Mouse (Mus musculus): Measurements from ENCODE around the gene Hectd3.

DNA sequence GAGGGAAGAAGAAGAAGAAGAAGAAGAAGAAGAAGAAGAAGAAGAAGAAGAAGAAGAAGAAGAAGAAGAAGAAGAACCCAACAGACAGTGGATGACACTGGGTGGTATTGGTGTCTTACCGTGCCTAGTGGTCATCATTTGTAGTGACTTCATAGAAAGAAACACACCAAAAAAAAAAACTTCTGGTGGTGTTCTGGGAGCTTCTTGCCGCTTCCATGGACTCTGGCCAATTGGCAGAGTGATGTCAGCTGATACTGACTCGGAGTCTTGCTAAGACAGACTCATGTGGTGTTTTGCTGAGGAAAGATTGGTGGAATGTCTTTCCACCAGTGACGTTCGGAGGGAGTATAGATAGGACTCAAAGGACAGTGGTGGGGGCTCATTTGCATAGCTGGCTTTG lies 15.1 kb downstream of the Hectd3 start:
- TF ChIP-seq TAL1 (IDR thresholded peaks at IDR 0.05; ENCODE audit: low read length) (no peak), GATA1 (IDR thresholded peaks at IDR 0.05; ENCODE audit: low read length) (no peak)
